Mouse (Mus musculus) left cerebral cortex, adult 2 months (tissue): ENCODE data around the gene Trim17. TPM values are rescaled to one million over a fixed set of nuclear protein-coding genes. Genes with fewer than 3 reads are reported as not detected.

ENCODE experiments used
- DNase-seq, 2 experiments: peaks; one replicate each; pipeline ENCODE4 v3.0.0; 2021 to 2022; ENCODE audit warnings: low spot score in 2 of 2, mixed read lengths in 1 of 2; ENCODE audit errors: extremely low spot score in 1 of 2
- H3K27ac ChIP-seq: fragments of 200-600 bp; 2 replicates; pipeline ENCODE4 v1.8.1; 2022
- H3K4me3 ChIP-seq: fragments of 200-600 bp; 2 replicates; pipeline ENCODE4 v1.8.1; 2022
- CTCF ChIP-seq: fragments of 200-600 bp; IDR thresholded peaks from 2 replicates; pipeline ENCODE4 v1.8.1; 2022; ENCODE audit warnings: antibody characterized with exemption, mild to moderate bottlenecking, moderate library complexity
- intact Hi-C: fragments of 180-260 bp; cut with DNase I; formaldehyde crosslinking; loops from one replicate; pipeline ENCODE4 v1.15.1; 2025
- total RNA-seq, 2 experiments: library from RNA; stranded (reverse); gene quantifications; 2 replicates each; pipeline ENCODE4 v1.2.3; 2021

Gene Trim17
- total RNA-seq, 2 experiments from 2014 or later: 4.8 to 4.9 TPM

- H3K4me3 ChIP-seq: no peak overlapping the region
- intact Hi-C loops: no loop called here
- TF ChIP-seq CTCF: no peak
- DNase-seq: no peak
- H3K27ac ChIP-seq: no peak overlapping the region
Observed at GRCm38 (mm10) chr11:58984657-58985056, 30.2 kb downstream of the Trim17 start.

DNA sequence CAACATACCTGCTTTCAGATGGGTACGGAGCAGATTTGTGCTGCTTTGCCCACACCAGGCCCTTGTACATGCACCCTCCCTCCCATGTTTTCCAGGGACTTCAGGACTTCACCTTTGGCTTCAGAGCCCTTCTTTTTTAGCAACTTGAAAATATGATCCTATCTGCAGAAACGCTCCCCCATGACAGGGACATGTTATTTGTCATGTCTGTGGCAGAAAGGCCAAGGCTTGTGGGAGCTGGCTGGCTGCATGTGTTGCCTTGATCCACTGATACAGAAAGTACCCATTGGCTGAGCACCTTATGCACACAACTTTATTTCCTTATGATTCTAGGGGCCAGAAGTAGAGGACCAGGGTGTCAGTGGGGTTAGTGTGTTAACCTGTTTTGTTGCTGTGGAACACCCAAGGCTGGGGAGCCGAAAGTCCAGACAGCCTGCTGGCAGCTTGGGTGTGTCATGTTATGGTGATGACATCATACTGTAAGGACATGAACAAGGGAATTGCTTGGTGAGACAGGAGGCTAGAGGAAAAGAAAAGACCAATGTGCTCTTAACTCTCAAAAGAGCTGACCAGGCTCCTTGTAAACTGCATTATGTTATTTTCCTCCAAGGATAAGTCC is 30.9 kb downstream of the Trim17 start:
- H3K27ac ChIP-seq: no peak overlapping the region
- intact Hi-C loops: no loop called here
- no peak for TF ChIP-seq CTCF

DNA sequence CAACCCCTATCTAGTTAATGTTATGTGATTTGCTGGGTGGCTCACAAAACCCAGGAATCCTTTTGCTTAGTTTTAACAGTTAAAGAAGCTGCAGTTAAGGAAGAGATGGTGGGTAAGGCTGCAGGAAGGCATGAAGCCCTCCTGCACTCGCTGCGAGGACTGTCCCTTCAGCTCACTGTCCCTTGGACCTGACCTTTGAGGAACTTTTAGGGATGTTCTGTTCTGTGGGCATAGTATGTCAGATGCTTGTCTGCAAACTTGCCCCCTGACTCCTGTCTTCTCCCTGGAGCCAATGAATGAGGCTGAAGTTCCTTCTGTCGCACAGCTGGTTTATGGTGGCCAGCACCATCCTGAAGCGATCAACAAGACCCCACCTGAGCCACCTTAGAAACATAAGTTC is 34.7 kb downstream of the Trim17 start:
- DNase-seq: no peak
- TF ChIP-seq CTCF: no peak
- Histone ChIP-seq H3K4me3 (no peak overlapping the region), H3K27ac (no peak overlapping the region)
- intact Hi-C loops: no loop called here

More for the DNA sequence above, 30.9 kb downstream of the Trim17 start:
- DNase-seq: no peak
- no peak overlapping the region for H3K4me3 ChIP-seq

GRCm38 (mm10) chr11:58990141-58990540 is 35.7 kb downstream of the Trim17 start:
- no peak overlapping the region for H3K27ac ChIP-seq
- DNase-seq: no peak
- no peak for TF ChIP-seq CTCF
- intact Hi-C loops: no loop called here
- H3K4me3 ChIP-seq: no peak overlapping the region

DNA sequence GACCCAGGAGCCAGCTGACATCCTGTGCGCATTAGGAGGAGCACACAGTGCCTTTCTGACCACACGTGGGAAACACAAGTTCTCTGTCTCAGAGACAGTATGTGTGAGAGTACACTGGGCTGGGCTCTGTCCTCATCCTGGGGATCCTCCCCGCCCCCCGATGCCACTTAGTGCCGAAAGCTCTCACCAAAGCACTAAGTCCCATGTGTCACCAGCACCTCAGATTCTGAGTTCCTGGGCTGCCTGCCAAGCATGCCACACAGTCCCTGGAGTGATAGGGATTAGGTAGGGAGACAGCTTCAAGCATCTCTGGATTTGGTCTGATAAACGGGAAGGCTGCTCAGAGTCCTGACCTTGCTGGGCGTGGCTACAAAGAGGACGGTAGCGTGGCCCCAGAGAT is 36.3 kb downstream of the Trim17 start:
- intact Hi-C loops: no loop called here
- Histone ChIP-seq H3K27ac (no peak overlapping the region), H3K4me3 (no peak overlapping the region)
- no peak for TF ChIP-seq CTCF
- DNase-seq: no peak

DNA sequence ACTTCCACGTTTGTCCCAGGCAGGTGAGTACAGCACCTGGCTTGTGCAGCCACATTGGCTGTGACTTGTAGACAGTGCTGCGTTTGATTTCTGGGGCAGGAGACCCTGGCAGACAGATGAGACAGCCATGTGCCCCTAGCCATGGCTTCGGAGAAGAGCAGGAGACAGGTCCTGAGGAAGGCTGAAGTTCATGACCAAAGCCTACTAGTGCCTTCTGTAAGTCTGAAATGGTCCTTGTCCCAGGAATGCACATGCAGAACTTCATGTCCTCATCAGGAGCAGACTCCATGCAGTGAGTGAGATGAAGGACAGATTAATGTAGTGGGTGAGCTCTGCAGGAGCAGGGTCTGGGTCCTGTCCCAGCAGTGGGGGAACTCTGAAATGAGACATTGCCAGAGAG is 37.4 kb downstream of the Trim17 start:
- Histone ChIP-seq H3K27ac (no peak overlapping the region), H3K4me3 (no peak overlapping the region)
- TF ChIP-seq CTCF: no peak
- intact Hi-C loops: no loop called here
- no peak for DNase-seq

DNA sequence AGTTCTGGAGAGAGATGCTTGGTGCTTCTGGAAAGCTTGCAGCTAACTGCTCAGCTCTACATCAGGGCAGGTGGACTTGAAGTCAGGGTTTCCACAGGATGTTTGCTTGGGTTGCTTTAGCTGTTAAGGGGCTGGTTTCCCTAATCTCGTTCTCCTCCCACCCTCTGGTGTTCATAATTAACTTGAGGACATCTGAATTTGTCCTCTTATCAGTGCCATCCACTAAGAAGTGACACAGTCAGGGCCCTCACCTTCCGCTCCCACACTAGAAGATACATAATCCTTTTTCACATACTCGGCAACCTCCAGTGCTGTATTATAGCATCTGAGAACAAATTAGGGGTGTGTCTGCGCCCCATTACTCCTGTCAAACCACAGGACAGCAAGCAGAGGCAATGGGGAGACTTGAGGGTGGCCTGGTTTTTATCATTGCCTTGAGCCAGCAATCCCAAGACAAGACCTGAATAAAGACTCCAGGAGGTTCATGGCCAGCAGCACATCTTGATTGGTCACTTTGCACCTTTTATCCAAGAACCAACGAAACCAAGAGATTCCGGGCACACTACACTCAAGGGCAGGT is 38.7 kb downstream of the Trim17 start:
- no peak for TF ChIP-seq CTCF
- intact Hi-C loops: no loop called here
- no peak for DNase-seq
- Histone ChIP-seq H3K4me3 (no peak overlapping the region), H3K27ac (no peak overlapping the region)

DNA sequence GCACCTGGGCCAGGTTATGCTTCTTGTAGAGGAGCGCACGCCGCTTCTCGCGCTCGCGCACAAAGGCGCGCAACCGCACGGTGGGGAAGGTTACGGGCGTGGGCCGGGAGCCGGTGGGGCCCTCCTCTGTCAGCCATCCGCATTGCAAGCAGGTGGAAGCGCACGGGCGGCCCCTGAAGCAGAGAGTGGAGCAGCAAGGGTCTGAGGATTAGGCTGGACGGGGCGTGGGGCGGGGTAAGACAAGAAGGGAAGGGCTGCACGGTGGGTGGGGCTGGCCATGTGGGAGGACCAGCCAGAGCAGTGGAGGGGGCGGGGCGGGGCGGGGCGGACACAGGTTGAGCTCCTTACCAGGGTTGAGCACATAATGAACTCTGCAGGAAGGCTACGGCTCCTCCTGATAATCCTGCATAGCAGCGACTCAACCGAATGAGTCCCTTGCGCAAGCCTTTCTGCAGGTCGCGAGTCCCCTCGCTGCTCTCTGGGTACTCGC is 39.9 kb downstream of the Trim17 start:
- peak in 1 of 2 experiments; percentile 38 for DNase-seq
- Histone ChIP-seq H3K4me3 (peak overlapping the region; percentile 47), H3K27ac (no peak overlapping the region)
- TF ChIP-seq CTCF: peak; percentile 27
- intact Hi-C loops: no loop called here

- no peak for TF ChIP-seq CTCF
- intact Hi-C loops: no loop called here
Observed at GRCm38 (mm10) chr11:58995061-58995806, 40.7 kb downstream of the Trim17 start.

DNA sequence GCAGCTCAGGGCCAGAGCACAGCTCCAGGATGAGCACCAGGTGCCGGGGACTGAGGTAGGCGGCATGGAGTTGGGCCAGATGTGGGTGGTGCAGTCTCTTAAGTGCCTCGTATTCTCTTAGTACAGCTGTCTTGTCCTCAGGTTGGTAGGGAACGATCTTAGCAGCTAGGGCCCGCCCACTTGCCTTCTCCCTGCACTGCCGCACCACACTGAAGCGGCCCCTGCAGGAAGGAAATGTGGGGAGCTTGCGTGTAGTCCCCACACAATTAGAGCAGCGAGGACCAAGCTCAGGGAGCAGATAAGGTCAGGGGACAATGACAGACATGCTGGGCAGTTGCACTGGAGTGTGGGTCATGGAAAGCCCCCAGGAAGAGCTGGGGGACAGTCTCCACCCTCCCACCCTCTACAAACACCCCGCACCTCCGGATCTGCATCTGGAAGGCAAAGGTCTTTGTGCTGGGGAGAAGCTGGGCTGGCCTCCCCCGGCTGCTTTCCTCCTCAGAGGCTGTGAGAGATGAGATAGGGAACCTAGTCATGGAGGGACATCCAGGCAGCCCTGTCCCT is 41.4 kb downstream of the Trim17 start:
- H3K27ac ChIP-seq: no peak overlapping the region
- TF ChIP-seq CTCF: peak; percentile 26
- intact Hi-C loops: no loop called here
- no peak for DNase-seq
- no peak overlapping the region for H3K4me3 ChIP-seq

More at GRCm38 (mm10) chr11:58995061-58995806, 40.7 kb downstream of the Trim17 start:
- Histone ChIP-seq H3K4me3 (no peak overlapping the region), H3K27ac (no peak overlapping the region)
- no peak for DNase-seq

- H3K27ac ChIP-seq: no peak overlapping the region
- no peak overlapping the region for H3K4me3 ChIP-seq
- intact Hi-C loops: no loop called here
- no peak for DNase-seq
- TF ChIP-seq CTCF: no peak
Observed at GRCm38 (mm10) chr11:58997541-58997940, 43.1 kb downstream of the Trim17 start.

GRCm38 (mm10) chr11:58999158-58999557 is 44.7 kb downstream of the Trim17 start:
- Histone ChIP-seq H3K27ac (no peak overlapping the region), H3K4me3 (no peak overlapping the region)
- DNase-seq: no peak
- TF ChIP-seq CTCF: no peak
- intact Hi-C loops: no loop called here
